Mouse (Mus musculus): Measurements from ENCODE around the gene Clpb. TPM values are rescaled to one million over a fixed set of nuclear protein-coding genes. Genes with fewer than 3 reads are reported as not detected.
"Not testable (repeated sequence)": the region's sequence is repeated elsewhere in the genome, so short reads cannot be mapped to it uniquely, and the experiment has no call there.

Gene Clpb
- polyA plus RNA-seq, 1 experiment from 2014 or later = 40.2 TPM

DNA sequence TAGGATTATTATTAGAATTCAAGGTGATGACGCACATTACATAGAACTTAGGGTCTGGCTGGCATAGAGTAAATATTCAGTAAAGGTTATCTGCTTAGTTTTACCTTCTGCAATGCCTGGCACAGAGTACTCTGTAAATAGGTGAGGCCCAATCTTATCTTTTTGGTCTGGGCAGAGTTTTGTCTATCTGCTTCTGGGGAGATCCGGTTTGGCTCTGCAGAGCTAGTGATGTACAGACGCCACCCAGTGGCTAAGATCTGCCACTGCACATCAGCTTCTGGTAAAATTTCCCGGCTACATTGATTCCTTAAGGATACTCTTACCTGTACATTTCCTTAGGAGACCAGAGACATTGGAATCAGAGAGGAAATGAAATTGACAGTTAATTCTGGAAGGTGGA is 43.1 kb upstream of the Clpb start:
- H3K4me1 ChIP-seq (replicated peaks; ENCODE audit: control insufficient read depth, insufficient read depth) = no peaks in the 10 kb centered on the region
- H3K27me3 ChIP-seq (ENCODE audit: control insufficient read depth, insufficient read depth, low read length) = no peaks in the 10 kb centered on the region
- H3K9ac ChIP-seq (ENCODE audit: low read length) = no peak overlapping the region
- TF ChIP-seq CTCF (IDR thresholded peaks at IDR 0.05; ENCODE audit: low read depth) (peak; percentile 84), EP300 (optimal IDR thresholded peaks at IDR 0.05) (no peak)
- H3K27ac ChIP-seq (replicated peaks) = no peak overlapping the region
- no peaks in the 10 kb centered on the region for H3K36me3 ChIP-seq (ENCODE audit: control insufficient read depth, insufficient read depth, low read length)
- no peaks in the 10 kb centered on the region for H3K9me3 ChIP-seq (ENCODE audit: control insufficient read depth, low read length)
- ATAC-seq (ENCODE audit: low FRiP score, low TSS enrichment) (peak; percentile 73), DNase-seq (ENCODE audit: low spot score) (peak; percentile 57)
- no peak overlapping the region for H3K4me3 ChIP-seq (ENCODE audit: low read depth, low read length)
- 19% methylated on average over 4 of the region's 4 CpGs for WGBS
- H3K4me2 ChIP-seq (replicated peaks; ENCODE audit: low read depth) = no peak overlapping the region

DNA sequence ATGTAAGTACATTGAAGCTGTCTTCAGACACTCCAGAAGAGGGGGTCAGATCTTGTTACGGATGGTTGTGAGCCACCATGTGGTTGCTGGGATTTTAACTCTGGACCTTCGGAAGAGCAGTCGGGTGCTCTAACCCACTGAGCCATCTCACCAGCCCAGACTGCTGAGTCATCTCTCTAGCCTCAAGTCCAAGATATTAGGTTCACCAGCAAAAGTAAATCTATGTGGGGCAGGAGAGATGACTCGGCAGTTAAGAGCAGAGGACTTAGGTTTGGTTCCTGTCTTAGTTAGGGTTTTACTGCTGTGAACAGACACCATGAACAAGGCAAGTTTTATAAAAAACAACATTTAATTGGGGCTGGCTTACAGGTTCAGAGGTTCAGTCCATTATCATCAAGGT is 41.6 kb upstream of the Clpb start:
- not testable (repeated sequence) for H3K36me3 ChIP-seq (ENCODE audit: control insufficient read depth, insufficient read depth, low read length); ATAC-seq (ENCODE audit: low FRiP score, low TSS enrichment)

DNA sequence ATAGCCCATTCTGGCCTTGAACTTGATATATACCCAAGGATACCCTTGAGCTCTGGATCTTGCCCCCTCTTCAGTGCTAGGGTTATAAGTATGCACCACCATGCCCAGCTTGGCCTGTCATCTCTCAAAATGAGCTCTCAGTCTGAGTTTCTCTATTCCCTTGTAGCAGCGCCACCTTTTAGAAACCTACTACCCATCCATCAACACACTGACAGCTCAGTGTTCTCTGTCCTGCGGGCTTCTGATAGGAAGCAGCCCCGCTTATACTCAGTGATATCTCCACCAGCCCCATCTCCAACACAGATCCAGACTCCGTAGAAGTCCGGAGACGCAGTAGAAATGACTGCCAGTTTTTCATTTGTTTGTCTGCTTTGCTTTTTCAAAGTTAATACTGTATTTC is 39.1 kb upstream of the Clpb start:
- ATAC-seq (ENCODE audit: low FRiP score, low TSS enrichment) = no peak
- no peaks in the 10 kb centered on the region for H3K36me3 ChIP-seq (ENCODE audit: control insufficient read depth, insufficient read depth, low read length)
- TF ChIP-seq EP300 (optimal IDR thresholded peaks at IDR 0.05) = no peak
- no peak for TF ChIP-seq CTCF (IDR thresholded peaks at IDR 0.05; ENCODE audit: low read depth)
- H3K4me3 ChIP-seq (ENCODE audit: low read depth, low read length) = no peak overlapping the region
- 44% methylated on average over 6 of the region's 6 CpGs for WGBS
- no peak overlapping the region for H3K4me2 ChIP-seq (replicated peaks; ENCODE audit: low read depth)
- no peaks in the 10 kb centered on the region for H3K4me1 ChIP-seq (replicated peaks; ENCODE audit: control insufficient read depth, insufficient read depth)
- H3K9ac ChIP-seq (ENCODE audit: low read length) = no peak overlapping the region
- DNase-seq (ENCODE audit: low spot score) = no peak
- H3K27me3 ChIP-seq (ENCODE audit: control insufficient read depth, insufficient read depth, low read length) = no peaks in the 10 kb centered on the region
- no peak overlapping the region for H3K27ac ChIP-seq (replicated peaks)
- H3K9me3 ChIP-seq (ENCODE audit: control insufficient read depth, low read length) = no peaks in the 10 kb centered on the region

More for the DNA sequence above, 41.6 kb upstream of the Clpb start:
- not testable (repeated sequence) for H3K27ac ChIP-seq (replicated peaks); H3K4me2 ChIP-seq (replicated peaks; ENCODE audit: low read depth); H3K9me3 ChIP-seq (ENCODE audit: control insufficient read depth, low read length); DNase-seq (ENCODE audit: low spot score); H3K4me3 ChIP-seq (ENCODE audit: low read depth, low read length); H3K27me3 ChIP-seq (ENCODE audit: control insufficient read depth, insufficient read depth, low read length); H3K9ac ChIP-seq (ENCODE audit: low read length); H3K4me1 ChIP-seq (replicated peaks; ENCODE audit: control insufficient read depth, insufficient read depth)
- WGBS = 76% methylated on average over 4 of the region's 4 CpGs

DNA sequence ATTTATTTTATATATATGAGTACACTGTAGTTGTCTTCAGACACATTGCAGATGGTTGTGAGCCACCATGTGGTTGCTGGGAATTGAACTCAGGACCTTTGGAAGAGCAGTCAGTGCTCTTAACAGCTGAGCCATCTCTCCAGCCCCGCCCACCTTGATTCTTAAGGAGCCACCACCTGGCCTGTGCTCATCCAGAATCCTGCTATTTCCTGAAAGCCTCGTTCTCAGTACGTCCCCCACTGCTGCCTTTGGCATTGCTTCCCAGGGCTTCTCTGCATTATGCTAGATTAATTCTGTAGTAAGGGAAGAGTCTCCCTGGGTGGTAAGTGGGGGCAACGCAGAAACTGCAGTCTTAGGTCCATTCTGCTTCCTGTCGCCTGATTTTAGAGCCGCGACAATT is 36.3 kb upstream of the Clpb start:
- not testable (repeated sequence) for H3K27ac ChIP-seq (replicated peaks); ATAC-seq (ENCODE audit: low FRiP score, low TSS enrichment)
- WGBS = 66% methylated on average over 7 of the region's 7 CpGs

DNA sequence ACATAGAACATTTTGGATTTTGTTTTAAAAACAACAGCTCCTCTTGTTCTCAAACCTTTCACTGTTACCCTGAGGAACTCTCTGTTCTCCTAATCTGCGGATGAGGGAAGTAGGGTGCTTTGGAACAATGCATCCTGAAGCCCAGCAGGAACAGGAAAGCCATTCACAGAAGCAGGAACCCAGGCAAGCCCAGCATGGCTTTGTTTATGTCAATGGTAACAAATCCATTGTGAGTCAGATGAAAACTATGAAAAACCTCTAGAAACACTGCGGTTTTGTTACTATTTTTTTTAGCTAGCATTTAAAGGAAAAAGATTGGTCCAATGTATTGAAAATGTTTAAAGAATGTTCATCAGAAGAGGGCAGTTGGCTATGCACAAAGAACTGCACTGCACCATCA is 35.0 kb upstream of the Clpb start:
- TF ChIP-seq EP300 (optimal IDR thresholded peaks at IDR 0.05) (no peak), CTCF (IDR thresholded peaks at IDR 0.05; ENCODE audit: low read depth) (no peak)
- H3K9ac ChIP-seq (ENCODE audit: low read length) = no peak overlapping the region
- ATAC-seq (ENCODE audit: low FRiP score, low TSS enrichment) (no peak), DNase-seq (ENCODE audit: low spot score) (no peak)
- WGBS = 43% methylated on average over 2 of the region's 2 CpGs
- no peaks in the 10 kb centered on the region for H3K9me3 ChIP-seq (ENCODE audit: control insufficient read depth, low read length)
- no peaks in the 10 kb centered on the region for H3K4me1 ChIP-seq (replicated peaks; ENCODE audit: control insufficient read depth, insufficient read depth)
- no peaks in the 10 kb centered on the region for H3K36me3 ChIP-seq (ENCODE audit: control insufficient read depth, insufficient read depth, low read length)
- no peak overlapping the region for H3K4me2 ChIP-seq (replicated peaks; ENCODE audit: low read depth)
- H3K27me3 ChIP-seq (ENCODE audit: control insufficient read depth, insufficient read depth, low read length) = no peaks in the 10 kb centered on the region
- no peak overlapping the region for H3K4me3 ChIP-seq (ENCODE audit: low read depth, low read length)
- no peak overlapping the region for H3K27ac ChIP-seq (replicated peaks)

More for the DNA sequence above, 36.3 kb upstream of the Clpb start:
- not testable (repeated sequence) for H3K27me3 ChIP-seq (ENCODE audit: control insufficient read depth, insufficient read depth, low read length); H3K4me2 ChIP-seq (replicated peaks; ENCODE audit: low read depth); H3K9ac ChIP-seq (ENCODE audit: low read length); H3K4me1 ChIP-seq (replicated peaks; ENCODE audit: control insufficient read depth, insufficient read depth); H3K9me3 ChIP-seq (ENCODE audit: control insufficient read depth, low read length); H3K4me3 ChIP-seq (ENCODE audit: low read depth, low read length); DNase-seq (ENCODE audit: low spot score); H3K36me3 ChIP-seq (ENCODE audit: control insufficient read depth, insufficient read depth, low read length)

DNA sequence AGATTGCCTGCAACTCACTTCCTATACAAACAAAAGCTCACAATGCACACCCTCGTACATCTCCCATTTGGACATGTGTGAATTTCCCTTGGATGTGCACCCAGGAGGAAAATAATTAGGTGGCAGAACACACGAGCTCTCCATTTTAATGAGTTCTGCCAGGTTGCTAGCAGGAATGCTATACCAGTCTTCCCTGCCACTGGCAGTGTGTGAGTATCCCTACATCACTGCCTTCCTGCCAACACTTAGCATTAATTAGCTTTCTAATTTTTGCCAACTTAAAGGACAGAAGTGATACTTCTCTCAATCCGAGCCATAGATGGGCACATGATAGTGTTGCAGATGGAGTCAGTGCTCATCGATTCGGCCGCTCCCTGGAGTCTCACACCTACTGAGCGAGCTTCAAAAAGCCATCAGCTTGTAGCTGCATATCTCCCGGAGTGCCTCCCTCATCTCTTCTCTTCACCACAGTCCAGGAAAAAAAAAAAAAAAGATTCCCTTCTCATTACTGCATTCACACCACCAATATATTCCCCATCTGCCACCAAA is 29.7 kb upstream of the Clpb start:
- H3K9me3 ChIP-seq (ENCODE audit: control insufficient read depth, low read length) = no peaks in the 10 kb centered on the region
- no peak overlapping the region for H3K4me2 ChIP-seq (replicated peaks; ENCODE audit: low read depth)
- no peak for DNase-seq (ENCODE audit: low spot score)
- H3K27me3 ChIP-seq (ENCODE audit: control insufficient read depth, insufficient read depth, low read length) = no peaks in the 10 kb centered on the region
- ATAC-seq (ENCODE audit: low FRiP score, low TSS enrichment) = no peak
- H3K4me3 ChIP-seq (ENCODE audit: low read depth, low read length) = no peak overlapping the region
- no peaks in the 10 kb centered on the region for H3K4me1 ChIP-seq (replicated peaks; ENCODE audit: control insufficient read depth, insufficient read depth)
- H3K27ac ChIP-seq (replicated peaks) = no peak overlapping the region
- no peak overlapping the region for H3K9ac ChIP-seq (ENCODE audit: low read length)
- WGBS = 71% methylated on average over 8 of the region's 8 CpGs
- H3K36me3 ChIP-seq (ENCODE audit: control insufficient read depth, insufficient read depth, low read length) = no peaks in the 10 kb centered on the region
- TF ChIP-seq CTCF (IDR thresholded peaks at IDR 0.05; ENCODE audit: low read depth) (no peak), EP300 (optimal IDR thresholded peaks at IDR 0.05) (no peak)

Measured in stomach, postnatal 0 days (tissue).